Comparison of ENCODE assay signal across 34 mouse cellular contexts in the genomic region with DNA sequence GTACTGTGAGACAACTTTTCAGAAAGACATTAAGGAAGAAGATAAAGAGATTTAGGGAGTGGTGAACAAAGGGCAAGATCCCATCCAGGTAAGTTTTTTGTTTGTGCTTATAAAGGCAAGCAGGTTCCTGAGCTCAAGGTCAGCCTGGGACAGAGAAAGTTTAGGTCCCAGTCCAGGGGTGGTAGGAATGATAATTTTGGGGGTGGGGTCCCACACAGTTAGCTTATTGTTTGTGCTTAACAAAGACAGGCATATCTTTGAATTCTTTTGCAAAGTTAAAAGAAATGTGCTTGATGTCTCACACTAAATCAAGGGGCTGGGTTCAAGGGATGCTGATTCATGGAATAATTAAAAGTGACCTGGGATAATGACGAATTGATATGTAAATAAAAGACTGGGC.
"Had no signal": no experiment of that assay in that cellular context is flagged by ENCODE, and none has a peak within 500 bp of the region (broad histone marks: within the 10 kb centered on the region; RNA-seq: fewer than 3 reads in every experiment).

No protein-coding gene starts in this region.

- H3K4me1 ChIP-seq: heart, embryonic 12.5 days; heart, embryonic 15.5 days; hindbrain, embryonic 10.5 days; hindbrain, embryonic 12.5 days; hindbrain, embryonic 13.5 days; hindbrain, embryonic 15.5 days; intestine, embryonic 15.5 days; kidney, embryonic 15.5 days had no signal

- H3K27me3 ChIP-seq: heart, embryonic 12.5 days; heart, embryonic 13.5 days; heart, embryonic 15.5 days; hindbrain, embryonic 12.5 days; hindbrain, embryonic 13.5 days; hindbrain, embryonic 15.5 days; intestine, embryonic 15.5 days; kidney, embryonic 15.5 days had no signal

- H3K9ac ChIP-seq: heart, embryonic 12.5 days; heart, embryonic 13.5 days; heart, embryonic 15.5 days; hindbrain, embryonic 12.5 days; hindbrain, embryonic 13.5 days; hindbrain, embryonic 14.5 days; hindbrain, embryonic 15.5 days; intestine, embryonic 15.5 days; kidney, embryonic 15.5 days had no signal

- H3K4me3 ChIP-seq: heart, embryonic 12.5 days; heart, embryonic 13.5 days; heart, embryonic 15.5 days; hindbrain, embryonic 10.5 days; hindbrain, embryonic 12.5 days; hindbrain, embryonic 13.5 days; hindbrain, embryonic 15.5 days; intestine, embryonic 15.5 days; kidney, embryonic 15.5 days; layer of hippocampus, adult 2 months; left cerebral cortex, adult 2 months had no signal

- H3K9me3 ChIP-seq: heart, embryonic 12.5 days; heart, embryonic 13.5 days; heart, embryonic 15.5 days; hindbrain, embryonic 10.5 days; hindbrain, embryonic 12.5 days; hindbrain, embryonic 15.5 days; intestine, embryonic 15.5 days; kidney, embryonic 15.5 days had no signal

- H3K4me2 ChIP-seq: heart, embryonic 11.5 days; heart, embryonic 12.5 days; heart, embryonic 13.5 days; heart, embryonic 15.5 days; hindbrain, embryonic 12.5 days; hindbrain, embryonic 13.5 days; hindbrain, embryonic 14.5 days; hindbrain, embryonic 15.5 days; intestine, embryonic 15.5 days; kidney, embryonic 15.5 days had no signal

- ATAC-seq: hindbrain, embryonic 16.5 days; hindbrain, postnatal 0 days; inflammation-experienced regulatory T-cells, adult 6 months; intestine, embryonic 15.5 days; intestine, embryonic 16.5 days; intestine, postnatal 0 days had no signal

- H3K36me3 ChIP-seq: heart, embryonic 12.5 days; heart, embryonic 13.5 days; heart, embryonic 15.5 days; hindbrain, embryonic 10.5 days; hindbrain, embryonic 12.5 days; hindbrain, embryonic 13.5 days; hindbrain, embryonic 15.5 days; intestine, embryonic 15.5 days; kidney, embryonic 15.5 days had no signal

- H3K27ac ChIP-seq: heart, embryonic 13.5 days; heart, embryonic 15.5 days; hindbrain, embryonic 10.5 days; hindbrain, embryonic 12.5 days; hindbrain, embryonic 13.5 days; hindbrain, embryonic 14.5 days; hindbrain, embryonic 15.5 days; hindbrain, postnatal 0 days; intestine, embryonic 15.5 days; kidney, embryonic 15.5 days; kidney, postnatal 0 days; layer of hippocampus, adult 2 months; left cerebral cortex, adult 2 months had no signal

- DNase-seq: heart, postnatal 10 days; heart, postnatal 14 days; heart, postnatal 36 days; heart, postnatal 4 days; kidney, adult 11 months; kidney, adult 18-20 months; kidney, adult 2 months; kidney, adult 8-10 months; kidney, adult 9 months; kidney, postnatal 10 days; kidney, postnatal 14 days; kidney, postnatal 25 days; kidney, postnatal 36 days; layer of hippocampus, adult 9-11 months; layer of hippocampus, postnatal 36 days had no signal
